Mouse (Mus musculus): ENCODE results near the gene Lsr.
"Not testable (repeated sequence)": the region's sequence is repeated elsewhere in the genome, so short reads cannot be mapped to it uniquely, and the experiment has no call there.

Lsr gene

GRCm38 (mm10) chr7:30964366-30964765 is 8.9 kb downstream of the Lsr start:
- DNase-seq (ENCODE audit: extremely low spot score, low read depth, low spot score): no peak

- no peak for DNase-seq (ENCODE audit: extremely low spot score, low read depth, low spot score)
These were observed 10.4 kb downstream of the Lsr start for GRCm38 (mm10) chr7:30962862-30963261.

- no peak for DNase-seq (ENCODE audit: extremely low spot score, low read depth, low spot score)
These were observed 13.4 kb downstream of the Lsr start for GRCm38 (mm10) chr7:30959786-30960349.

- DNase-seq (ENCODE audit: extremely low spot score, low read depth, low spot score): no peak
These were observed 14.3 kb downstream of the Lsr start for GRCm38 (mm10) chr7:30958866-30959487.

GRCm38 (mm10) chr7:30958109-30958865 is 15.0 kb downstream of the Lsr start:
- no peak for DNase-seq (ENCODE audit: extremely low spot score, low read depth, low spot score)

- DNase-seq (ENCODE audit: extremely low spot score, low read depth, low spot score): no peak
These were observed 15.9 kb downstream of the Lsr start for GRCm38 (mm10) chr7:30957367-30957783.

- no peak for DNase-seq (ENCODE audit: extremely low spot score, low read depth, low spot score)
These were observed 16.4 kb downstream of the Lsr start, which contains the start of gene Usf2 for GRCm38 (mm10) chr7:30956756-30957366. Gene Usf2, minus strand, starts transcription at chr7:30956803.

- DNase-seq (ENCODE audit: extremely low spot score, low read depth, low spot score): no peak
These were observed 16.9 kb downstream of the Lsr start for GRCm38 (mm10) chr7:30956357-30956751.

GRCm38 (mm10) chr7:30955584-30956356 is 17.5 kb downstream of the Lsr start:
- no peak for DNase-seq (ENCODE audit: extremely low spot score, low read depth, low spot score)

- no peak for DNase-seq (ENCODE audit: extremely low spot score, low read depth, low spot score)
These were observed 18.2 kb downstream of the Lsr start for GRCm38 (mm10) chr7:30954971-30955520.

GRCm38 (mm10) chr7:30954036-30954435 is 19.2 kb downstream of the Lsr start:
- no peak for DNase-seq (ENCODE audit: extremely low spot score, low read depth, low spot score)

- DNase-seq (ENCODE audit: extremely low spot score, low read depth, low spot score): no peak
These were observed 19.8 kb downstream of the Lsr start for GRCm38 (mm10) chr7:30953459-30953858.

GRCm38 (mm10) chr7:30952441-30953265 is 20.6 kb downstream of the Lsr start:
- no peak for DNase-seq (ENCODE audit: extremely low spot score, low read depth, low spot score)

- DNase-seq (ENCODE audit: extremely low spot score, low read depth, low spot score): not testable (repeated sequence)
These were observed 23.4 kb downstream of the Lsr start for GRCm38 (mm10) chr7:30949902-30950301.

- DNase-seq (ENCODE audit: extremely low spot score, low read depth, low spot score): no peak
These were observed 27.4 kb downstream of the Lsr start for GRCm38 (mm10) chr7:30945876-30946275.

GRCm38 (mm10) chr7:30945466-30945865 is 27.8 kb downstream of the Lsr start:
- not testable (repeated sequence) for DNase-seq (ENCODE audit: extremely low spot score, low read depth, low spot score)

GRCm38 (mm10) chr7:30944706-30945105 is 28.6 kb downstream of the Lsr start:
- not testable (repeated sequence) for DNase-seq (ENCODE audit: extremely low spot score, low read depth, low spot score)

GRCm38 (mm10) chr7:30943909-30944635 is 29.2 kb downstream of the Lsr start, which contains the start of gene Hamp:
Gene Hamp, minus strand, starts transcription at chr7:30944032.
- DNase-seq (ENCODE audit: extremely low spot score, low read depth, low spot score): no peak

GRCm38 (mm10) chr7:30942365-30942764 is 30.9 kb downstream of the Lsr start:
- not testable (repeated sequence) for DNase-seq (ENCODE audit: extremely low spot score, low read depth, low spot score)

Measured in hindlimb bud, embryonic 11.5 days (tissue).